9 mouse cellular contexts compared by ENCODE assay signal in genomic region chr19:7234537-7235221, GRCm38 (mm10). TPM values are rescaled to one million over a fixed set of nuclear protein-coding genes. Genes with fewer than 3 reads are reported as not detected.
DNase-seq lines count a peak whose midpoint lies in the region; ATAC-seq lines count a peak whose summit lies in the region.
"Had no signal": no experiment of that assay in that cellular context is flagged by ENCODE, and none has a peak within 500 bp of the region (broad histone marks: within the 10 kb centered on the region; RNA-seq: fewer than 3 reads in every experiment).

No protein-coding gene starts in this region.

- H3K27me3 ChIP-seq in hindbrain, embryonic 14.5 days (ENCODE audit: control insufficient read depth, insufficient read depth, low read length), result no peaks in the 10 kb centered on the region
- H3K27me3 ChIP-seq: megakaryocyte, embryonic 14.5 days had no signal

- H3K27ac ChIP-seq in hindbrain, embryonic 14.5 days, result no peak overlapping the region

- no peaks in the 10 kb centered on the region for H3K9me3 ChIP-seq in hindbrain, embryonic 14.5 days (ENCODE audit: control insufficient read depth, low read length)
- H3K9me3 ChIP-seq: megakaryocyte, embryonic 14.5 days had no signal

- H3K4me3 ChIP-seq in hindbrain, embryonic 14.5 days (replicated peaks; ENCODE audit: low read length), result no peak overlapping the region
- H3K4me3 ChIP-seq: megakaryocyte, embryonic 14.5 days had no signal

- H3K4me2 ChIP-seq in hindbrain, embryonic 14.5 days (replicated peaks), result no peak overlapping the region

- peak; percentile 76 for DNase-seq in Muller cell, postnatal 12 days (ENCODE audit: inconsistent ontology term)
- peak; percentile 83 for DNase-seq in cerebellum, adult 9-11 months
- peak; percentile 78 to 90 for DNase-seq in frontal cortex, adult 2 months (ENCODE audit: extremely low spot score in 1 of 2, low spot score in 1 of 2)
- peak; percentile 77 for DNase-seq in hindbrain, embryonic 14.5 days (ENCODE audit: low spot score)
- DNase-seq in layer of hippocampus, postnatal 36 days, result peak; percentile 83 to 85
- peak; percentile 89 for DNase-seq in lung, postnatal 36 days
- peak; percentile 71 for DNase-seq in retina, postnatal 7 days (ENCODE audit: low read depth, low spot score)
- peak; percentile 88 for DNase-seq in thymus, postnatal 4 days

- WGBS in hindbrain, embryonic 14.5 days, result 48% methylated on average over 8 of the region's 8 CpGs

- ATAC-seq in hindbrain, embryonic 14.5 days (ENCODE audit: low FRiP score), result peak; percentile 88

- no peak overlapping the region for H3K9ac ChIP-seq in hindbrain, embryonic 14.5 days

- peaks cover 56% of the 10 kb centered on the region for H3K36me3 ChIP-seq in hindbrain, embryonic 14.5 days (replicated peaks; ENCODE audit: control insufficient read depth, insufficient read depth)

- peaks cover 7% of the 10 kb centered on the region; the same call in 1 of the 2 replicates for H3K4me1 ChIP-seq in hindbrain, embryonic 14.5 days (replicated peaks; ENCODE audit: control insufficient read depth, insufficient read depth, low read length)

RNA-seq across cellular contexts. Expression of gene Naa40, which starts 6.3 kb away (rescaled TPM):
- polyA plus RNA-seq in frontal cortex, adult 2 months (2012; rRNA removed), result 73.6 and 74.1 TPM in 2 replicates
- polyA plus RNA-seq in hindbrain, embryonic 14.5 days (2014; fragmentation: Nextera tagmentation; extraction: Ambion mirVana), result 67.6 and 69.1 TPM in 2 replicates
- 10 to 100 TPM; 31.6 to 38.6 TPM for total RNA-seq in layer of hippocampus, postnatal 36 days (2021)

RNA-seq across cellular contexts. Expression of gene Cox8a, which starts 17.3 kb away (rescaled TPM):
- 1,156 and 1,379 TPM in 2 replicates for polyA plus RNA-seq in frontal cortex, adult 2 months (2012; rRNA removed)
- polyA plus RNA-seq in hindbrain, embryonic 14.5 days (2014; fragmentation: Nextera tagmentation; extraction: Ambion mirVana), result 1,225 and 1,275 TPM in 2 replicates
- 1,000 to 10,000 TPM; 1,005 to 1,018 TPM for total RNA-seq in layer of hippocampus, postnatal 36 days (2021)

RNA-seq across cellular contexts. Expression of gene Otub1, which starts 28.6 kb away (rescaled TPM):
- polyA plus RNA-seq in frontal cortex, adult 2 months (2012; rRNA removed), result 253 and 260 TPM in 2 replicates
- 231 and 234 TPM in 2 replicates for polyA plus RNA-seq in hindbrain, embryonic 14.5 days (2014; fragmentation: Nextera tagmentation; extraction: Ambion mirVana)
- 100 to 1,000 TPM; 282 to 286 TPM for total RNA-seq in layer of hippocampus, postnatal 36 days (2021)

RNA-seq across cellular contexts. Expression of gene Rcor2, which starts 32.4 kb away (rescaled TPM):
- 20.2 and 24.6 TPM in 2 replicates for polyA plus RNA-seq in frontal cortex, adult 2 months (2012; rRNA removed)
- 12.0 and 13.4 TPM in 2 replicates for polyA plus RNA-seq in hindbrain, embryonic 14.5 days (2014; fragmentation: Nextera tagmentation; extraction: Ambion mirVana)
- 10 to 100 TPM; 17.5 to 18.7 TPM for total RNA-seq in layer of hippocampus, postnatal 36 days (2021)
